Mouse (Mus musculus) right cerebral cortex, adult 18-20 months (tissue): ENCODE data around the gene Dpysl5.

ENCODE experiments used
- DNase-seq: peaks from one replicate; pipeline ENCODE4 v3.0.0; 2022; ENCODE audit warnings: mixed read lengths

Dpysl5 gene

GRCm38 (mm10) chr5:30824124-30824988, 113.0 kb downstream of the Dpysl5 start:
- no peak for DNase-seq

GRCm38 (mm10) chr5:30825166-30825565, 113.8 kb downstream of the Dpysl5 start:
- DNase-seq = peak; percentile 26

GRCm38 (mm10) chr5:30825821-30826220, 114.5 kb downstream of the Dpysl5 start:
- no peak for DNase-seq

- no peak for DNase-seq
Measured at GRCm38 (mm10) chr5:30833416-30833815, 122.1 kb downstream of the Dpysl5 start.

GRCm38 (mm10) chr5:30839731-30840130, 128.4 kb downstream of the Dpysl5 start:
- no peak for DNase-seq

- DNase-seq = no peak
Measured at GRCm38 (mm10) chr5:30841896-30842295, 130.5 kb downstream of the Dpysl5 start.
